Mouse (Mus musculus): Measurements from ENCODE around the gene Emc10. TPM values are rescaled to one million over a fixed set of nuclear protein-coding genes. Genes with fewer than 3 reads are reported as not detected.

Gene Emc10
- total RNA-seq, 2 experiments from 2014 or later, result 95.4 to 101 TPM

DNA sequence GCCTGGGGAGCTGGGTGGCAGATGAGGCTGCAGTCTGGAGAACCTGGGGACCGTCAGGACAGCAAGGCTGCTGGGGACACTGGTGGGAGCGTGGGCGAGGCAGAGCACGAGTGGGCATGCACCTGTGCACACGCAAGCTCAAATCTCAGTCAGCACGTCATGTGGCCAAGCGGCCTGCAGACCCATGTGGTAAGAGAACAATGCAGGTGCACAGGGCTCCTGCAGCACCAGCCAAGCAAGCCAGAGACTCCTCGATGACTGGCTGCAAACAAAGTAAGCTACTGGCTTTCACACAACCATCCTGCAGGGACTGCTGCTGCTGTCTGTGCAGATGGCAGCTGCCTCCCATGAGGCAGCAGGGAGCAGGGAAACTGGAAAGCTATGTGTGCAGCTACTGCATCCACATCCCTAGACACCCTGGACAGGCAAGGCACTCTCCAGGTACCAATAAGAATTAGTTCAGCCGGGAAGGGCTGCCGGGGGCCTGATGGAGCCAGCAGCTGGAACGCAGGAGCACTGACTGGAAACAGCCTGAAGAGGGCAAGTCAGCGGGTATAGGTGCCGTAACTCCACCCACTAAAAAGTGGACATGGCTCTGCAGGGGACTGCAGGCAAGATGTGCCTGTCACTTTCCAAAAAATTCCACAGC, 9.3 kb downstream of the Emc10 start:
- DNase-seq (ENCODE audit: low spot score in 2 of 2), result peak in 1 of 2 experiments; percentile 14

DNA sequence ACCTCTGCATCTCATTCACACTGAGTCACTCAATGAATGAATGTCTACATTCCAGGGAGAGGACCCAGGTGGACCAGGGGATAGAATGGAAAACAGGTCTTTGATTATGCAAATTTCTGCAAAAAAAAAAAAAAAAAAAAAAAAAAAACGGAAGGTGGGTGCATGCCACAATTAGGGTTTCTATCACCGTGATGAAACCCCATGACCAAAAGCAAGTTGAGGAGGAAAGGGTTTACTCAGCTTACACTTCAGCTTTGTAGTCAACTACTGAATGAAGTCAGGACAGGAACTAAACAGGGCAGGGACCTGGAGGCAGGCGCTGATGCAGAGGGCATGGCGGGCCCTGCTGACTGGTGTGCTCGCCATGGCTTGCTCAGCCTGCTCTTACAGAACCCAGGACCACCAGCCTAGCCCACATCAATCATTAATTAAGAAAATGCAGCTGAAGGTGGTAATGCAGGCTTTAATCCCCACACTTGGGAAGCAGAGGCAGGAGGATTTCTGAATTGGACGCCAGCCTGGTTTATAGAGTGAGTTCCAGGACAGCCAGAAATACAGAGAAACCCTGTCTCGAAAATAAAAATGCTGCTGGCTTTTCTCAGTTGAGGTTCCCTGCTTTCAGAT, 10.6 kb downstream of the Emc10 start:
- peak in 1 of 2 experiments; percentile 11 for DNase-seq (ENCODE audit: low spot score in 2 of 2)

DNA sequence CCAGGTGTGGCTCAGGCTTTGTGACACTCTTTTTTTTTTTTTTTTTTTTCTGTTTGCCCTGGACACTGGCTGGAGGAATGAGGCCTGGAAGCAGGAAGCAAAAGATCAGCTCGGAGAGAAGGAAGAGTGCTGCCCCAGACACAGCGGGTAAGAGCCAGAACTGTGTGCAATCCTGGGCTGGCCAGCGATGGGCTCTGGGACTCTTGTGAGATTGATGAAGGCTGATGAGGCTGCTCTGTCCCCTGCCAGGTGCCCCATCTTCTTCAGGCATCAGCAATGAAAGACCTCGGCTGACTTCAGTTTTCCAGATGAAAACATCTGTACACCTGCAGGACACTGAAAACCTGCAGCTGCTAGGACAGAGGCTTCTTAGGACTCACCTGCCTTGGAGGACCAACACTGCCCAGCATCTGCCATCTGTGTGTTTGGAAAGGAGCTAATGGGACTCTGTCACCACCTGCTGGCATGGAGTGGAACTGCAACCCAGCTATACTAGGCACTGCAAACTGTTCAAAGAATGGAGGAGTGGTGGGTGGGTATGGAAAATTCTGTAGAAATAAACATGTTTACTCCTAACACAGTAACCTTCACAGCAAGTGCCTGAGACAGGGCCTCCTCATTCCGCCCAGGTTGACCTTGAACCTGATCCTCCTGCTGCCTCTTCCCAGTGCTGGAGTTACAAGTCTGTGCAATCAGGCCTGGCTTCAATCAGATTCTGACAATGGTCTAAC, 11.3 kb downstream of the Emc10 start:
- DNase-seq (ENCODE audit: low spot score in 2 of 2), result peak; percentile 69 to 77

DNA sequence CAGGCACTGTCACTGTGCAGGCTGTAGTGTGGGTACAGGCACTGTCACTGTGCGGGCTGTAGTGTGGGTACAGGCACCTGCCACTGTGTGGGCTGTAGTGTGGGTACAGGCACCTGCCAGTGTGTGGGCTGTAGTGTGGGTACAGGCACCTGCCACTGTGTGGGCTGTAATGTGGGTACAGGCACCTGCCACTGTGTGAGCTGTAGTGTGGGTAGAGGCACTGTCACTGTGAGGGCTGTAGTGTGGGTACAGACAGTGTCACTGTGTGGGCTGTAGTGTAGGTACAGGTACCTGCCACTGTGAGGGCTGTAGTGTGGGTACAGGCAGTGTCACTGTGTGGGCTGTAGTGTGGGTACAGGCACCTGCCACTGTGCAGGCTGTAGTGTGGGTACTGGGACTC, 12.2 kb downstream of the Emc10 start:
- peak in 1 of 2 experiments; percentile 1 for DNase-seq (ENCODE audit: low spot score in 2 of 2)

DNA sequence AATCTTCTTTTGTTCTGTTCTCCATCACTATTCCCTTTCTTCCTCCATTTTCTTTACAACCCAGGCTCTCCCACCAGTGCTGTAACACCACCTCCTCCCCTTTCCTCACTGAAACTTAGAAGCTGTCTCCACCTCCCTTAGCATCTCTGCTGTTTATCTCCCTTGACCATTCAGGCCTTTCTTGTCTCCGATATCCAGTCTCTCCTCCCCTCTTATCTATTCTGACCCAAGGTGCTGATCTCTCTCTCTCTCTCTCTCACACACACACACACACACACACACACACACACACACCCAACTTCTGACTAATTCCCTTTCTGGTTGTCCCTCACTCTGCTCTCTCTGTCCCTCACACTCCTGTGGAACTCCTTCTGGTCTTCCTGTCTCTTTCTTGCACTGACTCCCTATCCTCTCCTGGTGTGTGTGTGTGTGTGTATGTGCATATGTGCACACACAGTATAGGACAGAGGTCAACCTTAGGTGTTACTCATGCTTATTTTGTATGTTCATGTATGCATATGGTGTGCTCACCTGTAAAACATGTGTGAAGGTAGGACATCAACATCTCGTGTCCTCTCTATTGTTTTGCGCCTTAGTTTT, 13.4 kb downstream of the Emc10 start:
- DNase-seq (ENCODE audit: low spot score in 2 of 2), result peak in 1 of 2 experiments; percentile 0

DNA sequence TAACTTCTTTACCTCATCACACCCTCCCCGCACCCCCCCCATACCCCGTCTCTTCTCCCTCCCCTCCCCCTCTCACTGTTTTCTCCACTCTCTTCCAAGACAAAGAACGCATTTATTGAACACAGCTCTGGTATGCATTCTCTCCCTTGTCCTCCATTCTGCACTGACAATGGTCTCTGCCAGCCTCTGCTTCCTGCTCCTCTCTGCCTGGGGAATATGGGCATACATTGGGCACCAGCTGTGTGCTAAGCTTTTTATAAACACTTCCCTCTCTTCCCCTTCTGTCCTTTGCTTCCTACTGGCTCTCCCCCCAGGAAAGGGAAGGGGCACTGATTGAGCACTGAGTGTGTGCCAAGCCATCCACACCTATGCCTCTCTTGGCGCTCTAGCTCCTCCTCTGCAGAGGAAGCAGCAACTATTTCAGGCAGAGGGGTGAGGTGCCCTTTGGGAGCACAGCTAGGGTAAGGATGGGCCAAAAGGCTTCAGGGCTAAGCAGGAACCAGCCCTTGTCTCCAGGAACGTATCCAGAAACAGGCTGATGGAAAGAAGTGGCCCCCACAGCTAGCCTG, 21.2 kb downstream of the Emc10 start:
- no peak for DNase-seq (ENCODE audit: low spot score in 2 of 2)

DNA sequence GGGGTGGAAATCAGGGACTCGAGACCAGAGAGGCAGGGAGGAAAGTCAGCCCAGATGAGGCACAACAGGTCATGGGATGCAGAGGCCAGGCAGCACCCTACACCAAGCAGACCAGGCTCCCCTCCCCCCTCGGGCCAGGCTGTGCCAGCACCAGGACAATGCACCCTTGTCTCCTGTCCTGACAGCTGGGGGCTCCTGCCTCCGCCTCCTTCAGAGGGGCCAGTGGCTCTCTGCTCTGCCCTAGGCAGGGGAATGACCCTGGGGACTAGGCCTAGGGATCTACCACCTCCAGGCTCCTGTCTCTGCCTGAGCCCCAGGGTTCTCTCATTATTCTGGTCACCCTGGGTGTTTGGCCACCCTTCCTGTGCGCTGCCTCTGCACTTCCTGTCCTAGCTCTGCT, 21.9 kb downstream of the Emc10 start:
- no peak for DNase-seq (ENCODE audit: low spot score in 2 of 2)

DNA sequence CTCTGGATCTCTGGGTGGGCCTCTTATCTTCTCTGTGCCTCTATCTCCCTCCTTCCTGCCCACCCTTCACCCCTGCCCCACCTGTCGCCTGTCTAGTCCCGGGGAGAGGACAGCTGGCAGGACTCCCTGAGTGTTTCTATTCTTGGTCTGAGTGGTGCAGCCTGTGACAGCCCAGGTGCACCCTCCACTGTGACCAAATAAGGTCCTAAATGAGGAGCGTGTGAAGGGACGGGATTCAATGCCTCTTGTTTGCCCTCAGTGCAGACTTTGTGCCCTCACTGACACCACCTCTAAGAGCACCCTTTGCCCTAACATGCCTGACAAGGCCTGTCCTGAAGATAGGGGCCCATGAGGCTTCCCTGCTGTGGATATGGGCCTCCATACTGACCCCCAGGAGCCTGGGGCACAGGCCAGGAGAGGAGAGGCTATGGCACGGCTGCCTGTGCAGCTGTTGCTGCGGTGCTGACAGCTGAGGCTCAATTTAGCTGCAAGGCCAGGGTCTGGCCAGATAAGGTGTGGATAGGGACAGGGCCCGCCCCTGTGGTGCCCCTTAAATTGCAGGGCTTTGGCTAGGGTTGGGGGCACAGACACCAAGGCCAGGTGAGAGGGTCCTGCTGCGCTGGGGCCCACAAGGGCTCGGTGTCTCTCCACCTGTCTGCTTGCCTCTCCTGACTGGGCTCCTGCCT, 23.2 kb downstream of the Emc10 start:
- no peak for DNase-seq (ENCODE audit: low spot score in 2 of 2)

DNA sequence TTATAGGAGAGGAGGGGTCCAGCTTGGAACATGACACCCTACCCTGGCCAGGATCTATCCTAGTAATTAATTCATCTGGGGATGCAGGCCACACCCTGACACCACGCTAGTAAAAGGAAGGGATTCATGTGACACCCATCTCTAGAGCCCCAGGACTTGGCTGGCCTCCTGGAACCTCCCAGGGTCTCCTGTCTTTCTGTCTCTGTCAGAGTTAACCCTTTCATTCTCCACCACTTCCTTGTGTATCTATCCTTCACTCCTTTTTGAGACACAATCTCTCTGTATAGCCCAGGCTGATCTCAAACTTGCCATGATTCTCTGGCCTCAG, 23.8 kb downstream of the Emc10 start:
- no peak for DNase-seq (ENCODE audit: low spot score in 2 of 2)

DNA sequence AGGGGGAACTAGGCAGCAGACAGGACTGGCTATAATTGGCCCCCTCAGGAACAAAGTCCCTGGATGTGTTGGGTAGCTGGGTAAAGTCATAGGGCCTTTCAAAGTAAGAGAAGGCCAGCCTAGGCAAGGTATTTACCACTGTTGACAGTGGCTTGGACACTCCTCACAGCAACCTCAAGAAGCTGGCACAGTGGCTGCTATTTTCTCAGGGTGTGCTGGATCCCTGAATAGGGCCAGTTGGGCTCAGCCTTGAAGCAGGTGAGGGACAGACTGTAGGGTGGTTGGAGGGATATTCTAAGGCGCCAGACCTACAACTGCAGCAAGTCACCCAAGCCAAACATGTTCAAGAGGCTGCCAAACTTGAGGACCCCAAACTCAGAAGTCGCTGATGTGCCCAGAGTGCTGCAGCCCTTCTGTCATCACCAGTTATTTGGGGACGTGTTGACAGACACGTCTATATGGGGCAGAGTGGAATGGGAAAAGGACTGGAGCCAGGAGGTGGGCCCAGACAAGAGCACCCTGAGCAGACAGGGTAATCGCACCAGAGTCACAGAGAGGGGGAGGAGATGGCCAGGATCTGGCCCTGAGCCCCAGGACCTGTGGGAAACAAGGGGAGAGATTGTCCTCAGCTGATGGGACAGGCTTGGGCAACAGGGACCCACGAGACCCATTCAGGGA, 24.3 kb downstream of the Emc10 start:
- no peak for DNase-seq (ENCODE audit: low spot score in 2 of 2)

DNA sequence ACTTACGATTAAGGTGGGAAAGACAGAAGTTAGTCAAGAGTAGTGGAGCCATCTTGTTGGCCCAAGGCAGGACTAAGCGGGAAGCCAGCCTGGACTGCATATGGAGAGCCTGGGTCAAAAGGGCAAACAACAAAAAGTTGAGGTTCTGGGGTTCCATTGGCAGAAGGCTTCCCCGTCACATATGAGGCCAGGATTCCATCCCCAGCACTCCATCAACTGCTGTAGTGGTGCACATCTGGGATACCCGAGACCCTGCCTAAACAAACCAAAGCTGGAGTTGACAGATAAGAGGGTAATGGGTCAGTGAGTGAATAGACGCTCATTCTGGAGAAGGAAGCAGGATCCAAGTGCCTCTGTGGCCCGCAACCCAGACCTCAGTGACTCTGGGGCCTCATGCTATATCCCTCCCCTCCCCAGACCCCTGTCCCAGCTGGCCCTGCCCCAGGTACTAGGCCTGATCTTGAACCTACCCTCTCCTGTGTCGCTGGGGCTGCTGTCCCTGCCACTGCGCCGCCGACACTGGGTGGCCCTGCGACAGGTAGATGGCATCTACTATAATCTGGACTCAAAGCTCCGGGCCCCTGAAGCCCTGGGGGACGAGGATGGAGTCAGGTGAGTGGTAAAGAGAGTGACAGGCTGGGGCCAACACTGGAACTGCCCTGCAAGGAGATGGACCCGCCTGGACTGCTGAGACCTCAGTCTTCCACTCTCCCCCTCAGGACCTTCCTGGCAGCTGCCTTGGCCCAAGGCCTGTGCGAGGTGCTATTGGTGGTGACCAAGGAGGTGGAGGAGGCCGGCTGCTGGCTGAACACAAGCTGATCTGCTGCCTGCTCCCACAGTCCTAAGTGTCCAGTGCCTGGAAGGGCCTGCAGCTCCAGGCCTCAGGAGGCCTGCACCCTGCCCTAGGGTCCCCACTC, 25.4 kb downstream of the Emc10 start:
- DNase-seq (ENCODE audit: low spot score in 2 of 2), result no peak

DNA sequence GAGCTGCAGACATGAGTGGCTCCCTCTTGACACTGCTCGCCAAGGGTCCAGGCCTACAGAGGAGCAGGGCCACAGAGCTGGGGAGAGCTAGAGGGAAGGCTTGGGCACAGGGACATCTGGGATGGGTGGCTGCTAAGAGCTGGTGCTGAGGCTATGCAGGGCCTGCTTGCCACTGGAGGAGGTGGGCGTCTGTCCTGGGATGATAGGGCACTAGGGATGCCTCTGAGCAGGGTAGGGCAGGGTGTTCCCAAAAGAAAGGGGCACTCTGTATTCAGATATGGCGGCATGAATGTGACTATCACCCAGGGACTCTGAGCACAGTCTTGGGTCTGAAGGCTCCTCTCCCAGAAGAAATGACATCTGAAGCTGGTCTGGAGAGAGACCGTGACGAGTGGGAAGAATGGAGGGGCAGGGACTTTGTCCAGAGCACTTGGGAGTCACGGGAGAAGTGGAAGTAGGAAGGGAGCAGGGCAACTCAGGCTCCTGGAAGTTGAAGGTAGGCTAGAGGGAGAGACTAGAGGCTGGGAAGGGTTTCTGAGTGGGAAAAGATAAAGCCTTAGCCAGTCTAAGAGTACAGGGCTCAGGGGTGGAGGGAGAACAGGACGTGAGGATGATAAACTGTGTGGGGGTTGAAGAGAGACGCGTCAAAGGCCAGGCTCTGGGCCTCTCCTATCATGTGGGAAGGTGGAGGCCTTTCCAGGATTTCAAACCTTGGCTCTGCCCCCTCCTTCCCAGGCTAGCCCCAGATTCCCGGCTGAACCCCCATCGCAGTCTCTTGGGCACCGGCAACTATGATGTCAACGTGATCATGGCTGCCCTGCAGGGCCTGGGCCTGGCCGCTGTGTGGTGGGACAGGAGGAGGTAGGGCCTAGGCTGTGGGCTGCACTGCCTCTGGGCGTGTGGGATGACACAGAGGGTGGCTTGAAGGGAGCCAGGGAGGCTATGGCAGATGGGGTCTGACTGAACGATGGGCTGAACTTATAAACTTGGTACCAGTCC, 26.4 kb downstream of the Emc10 start:
- no peak for DNase-seq (ENCODE audit: low spot score in 2 of 2)

DNA sequence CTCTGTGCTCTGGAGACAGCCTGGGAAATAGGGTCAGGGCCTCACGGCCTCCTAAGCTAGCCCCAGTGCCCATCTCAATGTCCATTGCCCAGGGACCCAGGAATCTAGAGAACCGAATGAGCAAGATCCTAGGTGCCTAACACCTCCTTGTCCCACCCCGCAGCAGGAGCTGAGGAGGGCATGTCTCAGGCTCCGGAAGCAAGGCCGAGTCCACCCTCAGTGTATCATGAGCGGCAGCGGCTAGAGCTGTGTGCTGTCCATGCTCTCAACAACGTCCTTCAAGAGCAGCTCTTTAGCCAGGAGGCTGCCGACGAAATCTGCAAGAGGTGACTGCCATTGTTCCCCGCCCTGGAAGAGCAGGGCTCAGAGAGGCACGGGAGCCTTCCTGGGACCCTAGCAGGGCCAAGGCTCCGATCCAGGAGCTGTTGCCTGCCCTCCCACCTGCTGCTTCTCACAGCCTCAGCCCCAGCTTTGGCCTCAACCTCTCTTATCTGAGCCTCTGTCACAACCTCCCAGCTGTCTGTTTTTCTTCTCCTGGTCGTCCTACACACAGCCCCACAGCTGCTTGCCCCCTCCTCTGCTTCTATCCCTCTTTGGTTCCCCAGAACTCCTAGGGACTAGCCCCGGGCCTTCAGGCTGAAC, 27.6 kb downstream of the Emc10 start:
- no peak for DNase-seq (ENCODE audit: low spot score in 2 of 2)

DNA sequence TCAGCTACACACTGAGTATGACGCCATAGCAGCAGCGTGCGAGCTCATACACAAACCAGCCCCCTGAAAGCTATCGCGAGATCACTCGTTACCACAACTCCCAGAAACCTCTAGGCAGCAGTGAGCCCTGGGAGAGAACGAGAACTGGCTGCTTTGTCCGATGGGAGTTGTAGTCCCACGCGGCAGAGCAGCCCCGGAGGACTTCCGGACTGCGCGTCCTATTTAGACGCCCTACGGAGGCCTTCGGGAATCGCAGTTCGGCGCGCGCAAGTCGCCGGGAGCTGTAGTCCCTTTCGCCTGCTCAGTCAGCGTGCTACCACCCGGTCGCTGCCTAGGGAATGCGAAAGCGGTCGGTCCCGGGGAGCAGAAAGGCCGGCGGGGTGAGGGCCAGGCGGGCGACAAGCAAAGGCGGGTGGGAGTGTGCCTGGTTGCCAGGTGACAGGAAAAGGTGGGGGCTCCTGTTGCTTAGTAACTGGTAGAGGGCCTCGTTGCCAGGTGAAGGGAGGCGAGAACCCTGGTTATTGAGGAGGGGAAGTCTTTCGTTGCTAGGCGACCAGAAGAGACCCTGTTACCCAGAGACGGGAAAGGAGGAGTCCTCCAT, 28.4 kb downstream of the Emc10 start, which contains the start of gene Josd2:
Josd2 (plus strand) TSS at position 170 of the 601 bp plus-strand sequence.
- DNase-seq (ENCODE audit: low spot score in 2 of 2), result peak; percentile 81 to 82

DNA sequence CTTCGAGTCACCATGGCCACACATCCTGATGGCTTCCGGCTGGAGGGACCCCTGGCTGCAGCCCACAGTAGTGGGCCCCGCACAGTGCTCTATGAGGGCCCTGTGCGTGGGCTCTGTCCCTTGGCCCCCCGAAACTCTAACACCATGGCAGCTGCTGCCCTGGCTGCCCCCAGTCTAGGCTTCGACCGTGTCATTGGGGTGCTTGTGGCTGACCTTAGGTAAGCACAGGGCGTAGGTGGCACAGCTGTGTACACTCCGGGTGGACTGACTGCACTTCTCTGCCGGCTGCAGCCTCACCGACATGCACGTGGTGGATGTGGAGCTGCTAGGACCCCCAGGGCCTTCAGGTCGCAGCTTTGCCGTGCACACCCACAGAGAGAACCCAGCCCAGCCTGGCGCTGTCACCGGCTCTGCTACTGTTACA, 29.4 kb downstream of the Emc10 start:
- DNase-seq (ENCODE audit: low spot score in 2 of 2), result no peak

DNA sequence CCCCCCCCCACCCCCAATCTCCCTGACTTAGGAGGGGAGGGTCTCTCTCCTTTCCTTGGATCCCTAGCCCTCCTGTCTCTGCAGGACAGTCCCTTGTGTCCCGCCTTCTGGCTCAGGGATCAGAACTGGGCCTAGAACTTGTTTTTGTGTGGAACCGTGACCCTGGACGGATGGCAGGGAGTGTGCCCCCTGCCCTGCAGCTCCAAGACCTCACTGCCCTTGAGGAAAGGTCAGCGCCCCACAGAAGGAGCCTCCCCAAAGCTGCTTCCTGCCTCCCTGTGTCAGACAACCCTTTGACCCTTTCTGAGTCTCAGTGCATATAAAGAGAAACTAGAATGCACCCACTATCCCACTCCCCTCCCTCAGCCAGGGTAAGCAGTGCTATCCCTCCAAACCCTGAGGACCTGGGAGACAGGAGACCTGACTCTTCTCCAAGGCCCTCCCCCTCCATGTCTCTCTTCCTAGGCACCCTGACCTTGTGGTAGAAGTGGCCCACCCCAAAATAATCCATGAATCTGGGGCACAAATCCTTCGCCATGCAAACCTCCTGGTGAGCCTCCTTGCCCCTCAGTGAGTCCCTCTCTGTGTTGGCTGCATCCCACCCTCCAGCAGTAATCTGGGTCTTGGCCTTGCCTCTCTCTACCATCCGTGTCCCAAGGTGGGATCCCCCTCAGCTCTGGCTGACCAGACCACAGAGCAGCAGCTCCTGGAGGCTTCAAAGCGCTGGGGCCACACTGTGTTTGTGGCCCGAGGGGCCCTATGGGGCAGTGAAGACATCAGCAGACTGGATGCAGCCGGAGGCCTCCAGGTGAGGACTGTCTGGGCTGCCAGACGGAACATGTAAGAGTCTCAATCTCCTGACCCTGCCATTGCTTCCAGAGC, 30.1 kb downstream of the Emc10 start:
- no peak for DNase-seq (ENCODE audit: low spot score in 2 of 2)
